Mouse (Mus musculus) myocyte (in vitro differentiated cells): ENCODE data around the gene Nosip. TPM values are rescaled to one million over a fixed set of nuclear protein-coding genes. Genes with fewer than 3 reads are reported as not detected.

Experiments
- H3K27me3 ChIP-seq: one replicate; pipeline ENCODE4 v1.6.1; 2011; ENCODE audit not compliant: control insufficient read depth, insufficient read depth, insufficient read length
- H3K36me3 ChIP-seq: one replicate; pipeline ENCODE4 v1.6.1; 2011; ENCODE audit not compliant: control insufficient read depth, insufficient read depth
- H3K4me2 ChIP-seq: one replicate; pipeline ENCODE4 v1.6.1; 2011; ENCODE audit warnings: low read depth, control low read depth
- H3K4me3 ChIP-seq: one replicate; pipeline ENCODE4 v1.5.1; 2011; ENCODE audit warnings: mild to moderate bottlenecking, control low read depth, moderate library complexity
- H3K79me2 ChIP-seq: one replicate; pipeline ENCODE4 v1.6.1; 2011; ENCODE audit not compliant: control insufficient read depth, insufficient read depth
- H3ac ChIP-seq: one replicate; pipeline ENCODE4 v1.6.1; 2011; ENCODE audit not compliant: control insufficient read depth, insufficient read length
- CEBPB ChIP-seq: IDR thresholded peaks from 2 replicates; pipeline ENCODE4 v1.6.1; 2011; ENCODE audit warnings: mild to moderate bottlenecking, moderate library complexity; ENCODE audit not compliant: poor library complexity, insufficient read depth, severe bottlenecking
- E2F4 ChIP-seq: IDR thresholded peaks from one replicate; pipeline ENCODE4 v1.6.1; 2011; ENCODE audit warnings: mild to moderate bottlenecking, control low read depth, moderate library complexity; ENCODE audit not compliant: insufficient read depth
- MAX ChIP-seq: IDR thresholded peaks from one replicate; pipeline ENCODE4 v1.6.1; 2011; ENCODE audit warnings: low read depth, mild to moderate bottlenecking, control low read depth
- MYOD1 ChIP-seq, 3 experiments: IDR thresholded peaks; one replicate each; pipeline ENCODE4 v1.6.1; 2011; ENCODE audit warnings: control low read depth in 2 of 3, low read depth in 2 of 3, mild to moderate bottlenecking in 2 of 3, moderate library complexity in 1 of 3; ENCODE audit not compliant: insufficient read length in 2 of 3, control insufficient read depth in 1 of 3
- MYOG ChIP-seq, 3 experiments: IDR thresholded peaks; one replicate each; pipeline ENCODE4 v1.6.1; 2011; ENCODE audit warnings: control low read depth in 2 of 3, low read depth in 2 of 3, mild to moderate bottlenecking in 2 of 3; ENCODE audit not compliant: insufficient read length in 2 of 3, control insufficient read depth in 1 of 3, insufficient read depth in 1 of 3
- POLR2A ChIP-seq: IDR thresholded peaks from one replicate; pipeline ENCODE4 v1.6.1; 2011; ENCODE audit warnings: low read depth, mild to moderate bottlenecking, control low read depth, moderate library complexity; ENCODE audit not compliant: insufficient read length
- POLR2AphosphoS2 ChIP-seq: IDR thresholded peaks from one replicate; pipeline ENCODE4 v1.6.1; 2011; ENCODE audit warnings: low read depth, control low read depth; ENCODE audit not compliant: insufficient read length
- REST ChIP-seq: IDR thresholded peaks from one replicate; pipeline ENCODE4 v1.6.1; 2011; ENCODE audit warnings: mild to moderate bottlenecking, control low read depth, moderate library complexity; ENCODE audit not compliant: insufficient read depth, insufficient read length
- SRF ChIP-seq: IDR thresholded peaks from one replicate; pipeline ENCODE4 v1.6.1; 2011; ENCODE audit warnings: low read depth; ENCODE audit not compliant: control insufficient read depth, insufficient read length
- TCF12 ChIP-seq: IDR thresholded peaks from one replicate; pipeline ENCODE4 v1.6.1; 2011; ENCODE audit warnings: mild to moderate bottlenecking, control low read depth; ENCODE audit not compliant: poor library complexity, insufficient read depth, severe bottlenecking
- TCF3 ChIP-seq: IDR thresholded peaks from one replicate; pipeline ENCODE4 v1.6.1; 2011; ENCODE audit warnings: low read depth, control low read depth; ENCODE audit not compliant: insufficient read length
- USF1 ChIP-seq: IDR thresholded peaks from one replicate; pipeline ENCODE4 v1.6.1; 2011; ENCODE audit warnings: low read depth, mild to moderate bottlenecking, control low read depth, moderate library complexity
- polyA plus RNA-seq: library from polyadenylated mRNA; unstranded; fragments of >200 nt; fragmentation: generic; extraction: Trizol; gene quantifications from one replicate; pipeline ENCODE4 v1.2.1, GENCODE M21; 2012; ENCODE audit warnings: missing spikeins

The Nosip gene
- polyA plus RNA-seq, 1 experiment: 66.1 TPM

GRCm38 (mm10) chr7:45100046-45100445, 37.8 kb downstream of the Nosip start:
- Histone ChIP-seq H3K36me3 (no peaks in the 10 kb centered on the region), H3K27me3 (no peaks in the 10 kb centered on the region), H3ac (no peak overlapping the region), H3K4me2 (no peak overlapping the region), H3K79me2 (no peaks in the 10 kb centered on the region), H3K4me3 (no peak overlapping the region)
- TF ChIP-seq POLR2AphosphoS2 (no peak), E2F4 (no peak), USF1 (no peak), TCF3 (no peak), POLR2A (no peak), SRF (no peak), MYOD1 (IDR thresholded peaks at IDR 0.05; ENCODE audit: control insufficient read depth in 1 of 3, insufficient read length in 2 of 3, low read depth in 2 of 3) (no peak), REST (no peak), TCF12 (no peak), CEBPB (no peak), MYOG (IDR thresholded peaks at IDR 0.05; ENCODE audit: control insufficient read depth in 1 of 3, insufficient read depth in 1 of 3, insufficient read length in 2 of 3, low read depth in 2 of 3) (no peak), MAX (no peak)

- Histone ChIP-seq H3K27me3 (no peaks in the 10 kb centered on the region), H3K4me3 (peak overlapping the region; percentile 22), H3ac (no peak overlapping the region), H3K4me2 (peak overlapping the region; percentile 82), H3K79me2 (no peaks in the 10 kb centered on the region), H3K36me3 (no peaks in the 10 kb centered on the region)
- TF ChIP-seq E2F4 (no peak), POLR2A (no peak), MYOG (IDR thresholded peaks at IDR 0.05; ENCODE audit: control insufficient read depth in 1 of 3, insufficient read depth in 1 of 3, insufficient read length in 2 of 3, low read depth in 2 of 3) (no peak), REST (no peak), MYOD1 (IDR thresholded peaks at IDR 0.05; ENCODE audit: control insufficient read depth in 1 of 3, insufficient read length in 2 of 3, low read depth in 2 of 3) (no peak), CEBPB (no peak), TCF12 (no peak), MAX (no peak), POLR2AphosphoS2 (no peak), USF1 (no peak), TCF3 (no peak), SRF (no peak)
Measured at GRCm38 (mm10) chr7:45102441-45102840, 40.2 kb downstream of the Nosip start.

GRCm38 (mm10) chr7:45102940-45103585, 40.8 kb downstream of the Nosip start:
- Histone ChIP-seq H3ac (no peak overlapping the region), H3K36me3 (no peaks in the 10 kb centered on the region), H3K4me2 (peak overlapping the region; percentile 82), H3K27me3 (no peaks in the 10 kb centered on the region), H3K79me2 (no peaks in the 10 kb centered on the region), H3K4me3 (peak overlapping the region; percentile 22)
- peak; percentile 68 for TF ChIP-seq USF1
- TF ChIP-seq POLR2A: no peak

GRCm38 (mm10) chr7:45103652-45104180, 41.5 kb downstream of the Nosip start, which contains the start of gene Fcgrt:
TSS of gene Fcgrt (minus strand) at chr7:45103851.
- peak within 1 kb of the TSS; percentile 22 for H3K4me3 ChIP-seq
- H3K4me2 ChIP-seq: peak within 1 kb of the TSS; percentile 82
- no peak within 1 kb of the TSS for H3ac ChIP-seq
- H3K27me3 ChIP-seq: no peaks in the 10 kb centered on the region
- no peaks in the 10 kb centered on the region for H3K79me2 ChIP-seq
- H3K36me3 ChIP-seq: no peaks in the 10 kb centered on the region
- TF ChIP-seq TCF12 (no peak), REST (no peak), CEBPB (peak; percentile 60), MYOD1 (IDR thresholded peaks at IDR 0.05; ENCODE audit: control insufficient read depth in 1 of 3, insufficient read length in 2 of 3, low read depth in 2 of 3) (peak in 1 of 3 experiments; percentile 9), POLR2A (peak; percentile 63), MAX (no peak), MYOG (IDR thresholded peaks at IDR 0.05; ENCODE audit: control insufficient read depth in 1 of 3, insufficient read depth in 1 of 3, insufficient read length in 2 of 3, low read depth in 2 of 3) (peak in 1 of 3 experiments; percentile 39), E2F4 (no peak), POLR2AphosphoS2 (peak; percentile 50)

GRCm38 (mm10) chr7:45104941-45105340, 42.7 kb downstream of the Nosip start:
- no peak overlapping the region for H3K4me3 ChIP-seq
- H3K4me2 ChIP-seq: no peak overlapping the region
- H3K27me3 ChIP-seq: no peaks in the 10 kb centered on the region
- TF ChIP-seq TCF12 (no peak), POLR2AphosphoS2 (no peak), MYOG (IDR thresholded peaks at IDR 0.05; ENCODE audit: control insufficient read depth in 1 of 3, insufficient read depth in 1 of 3, insufficient read length in 2 of 3, low read depth in 2 of 3) (no peak), E2F4 (no peak), TCF3 (no peak), CEBPB (no peak), MAX (no peak), REST (no peak), MYOD1 (IDR thresholded peaks at IDR 0.05; ENCODE audit: control insufficient read depth in 1 of 3, insufficient read length in 2 of 3, low read depth in 2 of 3) (no peak), USF1 (no peak), SRF (no peak), POLR2A (no peak)
- H3K79me2 ChIP-seq: no peaks in the 10 kb centered on the region
- no peaks in the 10 kb centered on the region for H3K36me3 ChIP-seq
- no peak overlapping the region for H3ac ChIP-seq
